Mouse (Mus musculus): ENCODE measurements at regions not wholly inside any gene's neighbourhood (a gene's known extent, or its start where the extent isn't known, plus 50 kb on each side); places are given as distances from the start of the nearest gene placed in this dataset.

DNA sequence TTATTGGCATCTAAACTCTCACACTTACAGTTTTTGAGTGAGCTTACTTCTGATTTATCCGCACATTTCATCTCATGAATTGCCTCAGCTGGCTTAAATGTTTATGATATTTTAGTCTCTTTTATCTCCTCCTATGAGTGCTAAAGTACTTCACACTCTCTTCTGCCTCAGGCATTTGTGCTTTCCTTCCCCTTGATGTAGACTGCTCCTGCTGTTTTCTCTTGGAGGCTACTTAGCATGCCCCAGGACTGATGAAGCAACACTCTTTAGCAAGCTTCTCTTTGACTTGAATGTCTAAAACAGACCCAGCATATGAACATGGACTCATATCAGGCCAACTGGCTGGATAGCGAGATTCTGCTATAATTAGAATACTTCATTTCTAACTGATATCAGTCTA, 882.8 kb downstream of the Tecrl start:
- DNase-seq (ENCODE audit: low spot score in 2 of 2), result no peak

DNA sequence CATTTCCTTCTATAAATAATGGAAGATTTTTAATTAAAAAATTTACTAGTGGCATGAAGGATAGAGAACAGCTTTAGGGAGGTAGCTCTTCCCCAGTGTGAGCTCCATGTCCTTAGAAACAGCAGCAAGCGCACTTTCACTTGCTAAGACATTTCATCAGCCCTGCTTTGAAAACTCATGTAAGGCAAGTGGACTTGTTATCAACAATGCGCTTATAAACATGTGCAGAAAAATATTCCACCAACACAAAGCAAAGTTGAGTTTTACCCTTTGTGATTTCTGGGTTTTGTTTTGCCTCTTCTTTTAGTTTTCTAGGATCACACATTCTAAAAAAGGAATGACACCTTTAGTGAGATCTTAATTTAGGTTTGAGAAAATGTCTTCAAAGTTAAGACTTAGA, 890.7 kb downstream of the Tecrl start:
- no peak for DNase-seq (ENCODE audit: low spot score in 2 of 2)

DNA sequence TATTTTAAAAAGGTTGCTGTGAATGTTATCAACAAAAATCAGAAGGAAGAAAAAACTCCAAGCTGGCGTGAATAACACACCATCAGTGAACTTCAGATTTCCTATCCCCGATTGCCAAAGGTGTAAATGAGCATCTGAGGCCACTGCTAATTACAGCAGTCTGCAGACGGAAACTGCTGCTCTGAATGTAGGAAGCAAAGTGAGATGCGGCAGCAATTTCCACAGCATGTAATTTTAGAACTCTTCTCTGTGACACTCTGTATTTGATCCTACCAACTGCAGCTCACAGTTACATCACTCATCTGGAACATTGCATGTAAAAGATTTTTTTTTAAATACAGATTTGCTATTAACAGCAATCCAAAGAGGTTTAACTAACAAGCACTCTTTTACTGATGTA, 913.7 kb downstream of the Tecrl start:
- DNase-seq (ENCODE audit: low spot score in 2 of 2), result no peak

DNA sequence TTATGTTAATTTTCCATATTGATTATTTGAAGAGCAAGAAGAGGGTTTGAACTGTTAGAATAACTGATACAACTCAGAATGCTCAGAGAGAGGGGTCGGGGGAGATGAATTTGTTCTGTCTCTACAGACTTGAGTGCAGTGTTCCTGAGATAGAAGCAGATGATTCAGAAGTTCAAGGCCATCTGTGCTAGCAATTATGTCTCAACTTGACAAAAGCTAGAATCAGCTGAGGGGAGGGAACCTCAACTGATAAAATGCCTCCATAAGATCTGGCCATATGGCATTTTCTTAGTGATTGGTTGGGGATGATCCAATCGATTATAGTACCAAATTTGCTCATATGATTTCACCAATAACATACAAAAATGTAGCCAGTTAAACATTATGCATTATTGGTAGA, 914.9 kb downstream of the Tecrl start:
- no peak for DNase-seq (ENCODE audit: low spot score in 2 of 2)

DNA sequence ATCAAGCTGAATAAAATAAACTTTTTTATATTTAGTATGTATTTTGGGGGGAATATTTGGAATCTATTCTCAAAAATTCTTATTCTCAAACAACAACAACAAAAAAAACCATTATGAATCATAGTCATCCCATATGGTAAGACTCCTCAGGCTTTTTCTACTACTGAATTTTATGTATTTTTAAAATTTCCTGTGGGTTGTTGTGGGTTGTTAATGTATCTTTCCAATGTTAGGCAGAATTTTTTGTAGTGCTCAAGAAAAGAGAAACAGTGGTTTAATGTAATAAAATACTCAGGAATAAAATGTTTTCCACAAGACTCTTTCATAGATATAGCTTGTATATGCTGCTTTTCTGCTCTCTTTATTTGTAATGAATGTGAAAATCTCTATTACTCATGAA, 934.6 kb downstream of the Tecrl start:
- no peak for DNase-seq (ENCODE audit: low spot score in 2 of 2)

DNA sequence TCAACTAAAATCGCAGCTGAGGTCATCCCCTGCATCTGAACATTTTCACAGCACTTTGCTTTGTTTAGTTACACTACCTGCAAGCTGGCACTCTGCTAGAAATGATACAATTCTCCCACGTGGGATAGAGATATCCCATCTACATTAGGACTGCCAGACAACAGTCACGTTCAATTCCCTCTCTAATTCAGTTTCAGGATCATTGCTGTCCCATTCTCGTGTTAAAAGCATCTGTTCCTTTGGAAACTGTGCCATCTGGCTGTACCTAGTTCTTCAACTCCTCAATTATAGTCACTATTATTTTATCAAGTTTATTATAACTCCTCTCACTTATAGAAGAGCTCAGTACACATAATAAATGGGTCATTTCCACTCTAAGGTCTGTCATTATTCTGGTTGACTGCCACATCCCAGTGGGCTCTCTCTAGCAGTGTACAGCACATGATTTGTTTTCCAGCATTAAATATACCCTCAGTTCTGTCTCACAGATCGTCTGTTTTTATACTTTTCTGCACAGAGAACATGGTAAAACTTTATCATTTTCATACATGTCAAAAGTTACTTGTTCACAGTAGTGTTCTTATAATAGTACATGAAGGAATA, 958.3 kb downstream of the Tecrl start:
- DNase-seq (ENCODE audit: low spot score in 2 of 2), result no peak

DNA sequence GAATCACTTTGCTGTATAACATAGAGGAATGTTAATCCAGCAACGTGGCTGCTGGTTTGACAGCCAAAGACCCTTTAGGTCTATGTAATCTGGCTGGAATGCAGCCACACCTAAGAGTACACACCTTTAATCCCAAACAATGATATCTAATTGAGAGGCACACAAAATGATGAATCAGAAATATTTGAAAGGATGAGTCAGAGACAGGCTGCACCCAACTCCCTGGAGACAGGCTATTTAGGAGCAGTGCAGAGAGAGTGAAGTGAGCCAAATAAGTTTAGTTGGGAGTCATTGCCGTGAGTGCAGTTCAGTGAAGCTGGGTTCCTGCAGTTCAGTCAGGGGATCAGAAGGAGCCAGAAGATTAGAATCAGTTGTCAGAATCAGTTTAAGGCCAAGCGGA, 993.4 kb downstream of the Tecrl start:
- DNase-seq (ENCODE audit: low spot score in 2 of 2), result no peak

DNA sequence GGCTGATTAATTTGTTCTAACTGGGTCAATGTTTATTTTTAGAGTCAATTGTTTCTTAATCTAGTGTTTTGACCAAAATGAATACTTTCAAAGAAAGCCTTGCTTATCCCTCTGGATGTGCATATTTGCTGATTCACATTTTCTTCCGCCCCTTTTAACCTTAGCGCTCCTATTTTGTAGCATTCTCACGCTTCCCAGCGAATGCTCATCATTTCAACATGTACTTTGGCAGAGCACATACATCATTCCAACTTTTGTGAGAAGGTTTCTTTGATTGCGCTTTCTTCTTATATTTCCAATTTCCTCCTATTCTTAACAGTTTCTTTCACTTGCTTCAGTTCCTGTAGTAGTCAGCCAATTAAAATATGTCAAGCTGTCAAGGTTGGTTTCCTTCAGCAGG, 998.7 kb downstream of the Tecrl start:
- DNase-seq (ENCODE audit: low spot score in 2 of 2), result no peak

DNA sequence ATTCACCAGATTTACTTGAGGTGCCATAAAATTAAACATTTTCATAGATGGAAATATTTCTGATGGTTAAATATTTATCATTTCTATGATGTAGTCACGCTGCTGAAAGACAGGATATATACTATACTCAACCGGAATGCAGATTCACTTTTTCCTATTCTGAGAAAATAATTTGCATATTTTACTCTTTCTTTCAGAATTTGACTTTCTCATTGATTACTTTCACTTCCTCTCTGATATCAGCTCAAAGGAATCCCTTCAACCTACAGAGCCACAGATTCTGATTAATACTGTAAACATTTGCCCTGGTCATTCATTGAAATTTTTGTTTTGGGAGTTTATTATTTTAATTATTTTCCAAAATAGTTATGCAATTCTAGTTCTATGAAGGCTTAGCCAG, 1003.9 kb downstream of the Tecrl start:
- DNase-seq (ENCODE audit: low spot score in 2 of 2), result no peak

DNA sequence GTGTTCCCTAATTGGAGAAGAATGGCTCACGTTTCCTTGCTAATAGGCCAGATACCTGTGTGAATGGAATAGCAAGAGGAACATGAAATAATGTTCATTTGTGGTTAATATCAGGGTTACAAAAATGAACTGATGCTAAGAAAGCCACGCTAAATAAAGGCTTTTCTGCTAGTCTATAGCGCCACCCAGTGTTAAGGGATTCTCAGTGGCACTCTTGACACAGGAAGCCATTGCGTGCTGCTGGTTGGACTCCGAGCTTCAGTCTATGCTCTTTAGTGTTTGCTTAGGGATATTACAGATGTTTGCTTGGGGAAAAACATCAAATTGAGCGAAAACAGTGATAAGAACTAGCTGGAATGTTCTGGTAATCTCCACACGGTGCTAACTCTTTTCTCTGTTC, 1008.3 kb downstream of the Tecrl start:
- DNase-seq (ENCODE audit: low spot score in 2 of 2), result peak; percentile 65 to 74

DNA sequence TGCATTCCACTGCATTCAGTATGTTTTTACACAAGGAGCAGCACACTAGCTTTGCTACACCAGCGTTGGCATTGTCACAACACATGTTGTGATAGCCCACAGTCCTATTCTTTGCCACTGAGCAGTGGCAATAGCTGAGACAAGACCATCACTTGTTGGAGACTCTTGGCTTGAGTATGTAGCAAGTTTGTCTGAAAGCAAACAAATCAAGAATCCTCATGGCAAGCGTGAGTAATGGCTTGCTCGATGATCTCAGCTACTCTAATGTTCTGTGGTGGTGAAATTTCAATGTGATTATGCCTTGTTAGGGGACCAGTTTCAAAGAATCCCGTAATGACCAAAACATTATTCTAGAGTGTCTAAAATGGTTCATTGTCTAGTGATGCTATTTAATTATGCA, 1030.6 kb downstream of the Tecrl start:
- DNase-seq (ENCODE audit: low spot score in 2 of 2), result no peak

DNA sequence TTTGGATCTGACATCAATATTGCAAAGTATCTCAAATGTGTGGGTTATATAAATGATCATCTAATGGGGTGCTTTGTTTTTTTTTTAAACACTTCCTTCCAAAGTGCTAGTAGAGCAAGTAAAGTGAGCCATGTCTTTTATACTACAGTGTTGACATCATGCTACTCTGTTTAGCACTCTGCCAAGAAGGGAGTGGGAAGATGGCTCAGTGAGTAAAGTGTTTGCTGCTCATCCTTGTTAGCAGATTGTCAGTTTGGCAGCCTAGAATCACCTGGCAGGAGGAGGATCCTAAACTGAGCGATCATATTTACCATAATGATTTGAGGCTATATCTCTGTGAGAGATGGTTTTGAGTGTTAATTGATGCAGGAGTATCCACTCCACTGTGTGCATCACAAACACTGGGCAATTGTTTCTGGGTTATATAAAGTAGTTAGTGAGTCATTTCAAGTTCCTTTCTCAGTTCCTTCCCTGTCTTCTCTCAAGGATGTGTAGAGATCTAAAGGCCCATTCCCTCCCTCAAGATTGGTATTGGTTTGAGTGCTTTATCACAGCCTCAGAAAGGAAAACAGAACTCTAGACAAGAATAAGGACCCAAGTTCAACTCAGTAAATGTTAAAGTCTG, 1035.2 kb downstream of the Tecrl start:
- DNase-seq (ENCODE audit: low spot score in 2 of 2), result no peak

DNA sequence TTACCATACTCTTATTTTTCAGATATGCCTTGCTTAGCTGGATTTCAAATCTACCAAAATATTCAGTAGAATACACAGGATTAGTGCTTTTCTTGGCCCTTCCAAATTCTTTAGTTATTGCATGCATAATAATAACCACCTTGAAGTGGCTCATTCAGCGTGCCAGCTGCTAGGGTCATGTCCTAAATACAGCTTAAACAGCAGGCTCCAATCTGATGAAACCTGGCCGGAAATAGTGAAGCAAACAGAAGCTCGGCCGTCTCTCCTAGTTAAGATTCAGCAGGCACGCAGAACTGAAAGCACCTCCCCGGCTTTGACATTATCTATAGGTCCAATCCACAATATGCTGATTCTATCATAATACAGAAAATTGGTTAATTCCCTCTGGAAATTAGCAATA, 1042.9 kb downstream of the Tecrl start:
- no peak for DNase-seq (ENCODE audit: low spot score in 2 of 2)

DNA sequence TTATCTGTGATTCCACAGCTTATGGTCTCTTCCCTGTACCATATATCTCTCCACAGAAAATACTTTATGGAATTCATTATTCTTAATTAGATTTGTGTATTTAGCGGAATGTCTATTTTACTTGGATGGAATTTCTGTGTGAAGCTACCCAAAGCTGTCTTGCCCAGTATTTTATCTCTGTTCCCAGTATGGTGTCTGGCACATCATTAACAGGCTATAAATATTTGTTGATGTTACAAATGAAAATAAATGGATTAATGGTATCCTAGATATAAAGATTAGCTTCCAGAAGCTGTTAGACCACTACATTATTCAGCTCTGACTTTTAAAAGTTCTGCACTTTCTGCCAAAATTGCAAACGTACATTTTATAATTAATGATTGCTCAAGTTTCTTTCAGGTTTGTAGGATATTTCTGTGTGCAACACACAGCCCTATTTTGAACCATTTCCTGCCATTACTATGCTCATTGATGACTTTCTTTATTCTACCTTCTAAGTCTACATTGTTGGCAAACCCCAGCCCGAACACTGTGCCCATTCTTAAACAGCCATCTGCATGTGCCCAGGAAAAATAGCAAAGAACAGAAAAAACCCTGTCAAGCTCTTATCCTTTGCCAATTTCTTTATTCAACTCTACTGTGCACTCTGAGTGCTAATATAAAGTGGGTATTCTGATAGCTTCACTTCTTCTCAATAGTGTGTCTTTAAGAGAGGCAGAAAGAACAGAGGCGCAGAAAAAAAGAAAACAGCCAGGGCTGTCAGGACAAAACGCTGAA, 1066.7 kb downstream of the Tecrl start:
- peak in 1 of 2 experiments; percentile 11 for DNase-seq (ENCODE audit: low spot score in 2 of 2)

DNA sequence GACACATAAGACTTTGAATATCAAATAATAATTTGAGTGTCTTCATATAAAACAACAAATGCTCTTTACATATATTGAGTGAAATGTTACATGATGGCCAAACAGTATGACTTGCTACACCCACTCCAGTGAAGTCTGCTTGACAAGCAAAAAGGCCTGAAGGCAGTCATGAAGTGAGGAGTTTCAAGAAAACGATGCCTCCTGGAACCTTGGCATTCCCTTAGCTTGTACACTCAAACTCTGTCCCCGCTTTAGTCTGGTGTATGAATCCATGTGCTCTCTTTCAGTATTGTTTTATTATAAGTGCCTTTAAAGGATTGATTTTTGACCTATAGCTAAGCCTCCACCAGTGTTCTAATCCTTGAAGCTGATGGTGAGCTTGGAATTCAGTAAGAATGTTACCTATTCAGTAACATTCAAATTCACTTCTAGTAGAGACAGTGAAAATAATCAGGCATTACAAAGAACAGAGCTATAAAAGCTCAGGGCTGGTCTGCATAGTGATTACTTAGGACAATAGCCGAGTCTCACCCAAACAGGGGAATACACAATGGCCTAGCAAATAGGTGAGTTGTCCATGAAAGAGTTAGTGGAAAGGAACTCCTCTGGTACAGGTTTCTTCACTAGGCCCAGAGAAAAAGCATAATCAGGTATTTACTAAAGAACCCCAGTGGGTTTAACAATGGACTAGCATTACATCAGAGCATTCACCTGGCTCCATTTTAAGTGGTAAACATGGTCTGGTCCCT, 1101.5 kb downstream of the Tecrl start:
- no peak for DNase-seq (ENCODE audit: low spot score in 2 of 2)

DNA sequence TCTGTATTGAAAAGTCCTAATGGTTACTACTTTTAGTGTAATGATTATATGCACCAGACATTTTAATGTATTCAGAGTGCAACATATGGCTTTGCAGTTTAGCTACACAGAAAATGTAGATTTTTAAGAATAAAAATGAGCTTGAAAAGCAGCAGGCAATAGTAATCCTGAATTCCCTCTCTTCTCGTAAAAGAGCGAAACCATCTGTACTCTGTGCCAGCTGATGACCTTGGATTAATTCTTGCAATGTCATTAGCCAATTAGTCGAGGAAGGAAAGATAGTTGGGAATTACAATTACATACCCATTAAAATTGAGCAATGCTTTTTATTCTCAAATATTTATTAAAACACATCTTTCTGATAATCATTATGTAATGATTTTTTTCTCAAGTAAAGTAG, 1128.7 kb downstream of the Tecrl start:
- no peak for DNase-seq (ENCODE audit: low spot score in 2 of 2)

DNA sequence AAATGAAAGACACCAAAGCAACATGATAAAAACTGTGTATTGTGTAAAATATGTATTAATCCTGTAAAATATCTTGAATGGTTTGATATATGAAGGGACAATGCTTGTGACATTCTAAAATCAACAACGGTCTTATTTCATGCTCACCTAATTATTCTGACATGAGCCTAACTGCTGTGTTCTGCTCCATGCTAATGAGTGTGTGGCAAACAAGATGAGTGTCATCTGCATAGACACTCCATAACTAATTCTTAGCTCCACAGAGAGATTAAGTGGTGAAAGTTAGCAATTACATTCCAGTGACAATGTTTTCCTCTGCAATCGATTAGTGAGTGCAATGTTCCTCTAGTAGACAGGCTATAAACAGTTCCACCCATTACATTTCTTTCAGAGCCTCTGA, 1131.4 kb downstream of the Tecrl start:
- DNase-seq (ENCODE audit: low spot score in 2 of 2), result no peak

DNA sequence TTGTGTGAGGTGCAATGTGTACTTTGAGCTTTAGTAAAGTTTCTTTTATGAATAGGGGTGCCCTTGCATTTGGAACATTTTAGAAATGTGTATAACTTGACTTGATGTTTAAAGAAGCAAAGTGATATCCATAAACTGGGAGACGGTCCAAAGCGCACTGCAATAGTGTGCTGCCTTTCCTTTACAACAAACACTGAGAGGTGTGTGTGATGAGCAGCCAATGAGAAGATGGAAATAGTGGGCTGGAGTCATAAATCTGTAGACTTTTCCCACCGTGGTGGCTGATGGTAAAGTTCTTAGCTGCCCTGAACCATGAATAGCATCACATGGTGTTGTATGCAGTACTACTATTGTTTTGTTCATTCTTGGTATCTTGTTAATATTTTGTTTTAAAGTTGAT, 1151.4 kb downstream of the Tecrl start:
- no peak for DNase-seq (ENCODE audit: low spot score in 2 of 2)

Data from layer of hippocampus, postnatal 10 days (tissue).